Mouse (Mus musculus): ENCODE data around the gene Krt80.

- TF ChIP-seq POLR2A (IDR thresholded peaks at IDR 0.05; ENCODE audit: insufficient read depth, low read length): no peak
- no peak for TF ChIP-seq CTCF (IDR thresholded peaks at IDR 0.05; ENCODE audit: low read depth, low read length)
Observed at GRCm38 (mm10) chr15:101374879-101375278, 4.9 kb upstream of the Krt80 start.
